Mouse (Mus musculus): ENCODE results near the gene Gm7271.

Gene Gm7271
- long read RNA-seq, experiment 1, result 0 reads
- long read RNA-seq, experiment 2, result 0 reads

GRCm38 (mm10) chr5:76483811-76484210 lies at the start of gene Gm7271:
Gene Gm7271 (plus strand): TSS chr5:76484040.
- intact Hi-C loops (cut with DNase I), result no loop called here

GRCm38 (mm10) chr5:76437100-76437499 lies 46.7 kb upstream of the Gm7271 start:
- intact Hi-C loops (cut with DNase I), result loop anchor here (1.0 kb wide), 1 partner anchor 9 kb away; no protein-coding TSS in a partner anchor

- intact Hi-C loops (cut with DNase I), result loop anchor here (1.0 kb wide), 1 partner anchor 9 kb away; no protein-coding TSS in a partner anchor
These were observed 46.1 kb upstream of the Gm7271 start for GRCm38 (mm10) chr5:76437696-76438095.

- intact Hi-C loops (cut with DNase I), result no loop called here
These were observed 42.4 kb upstream of the Gm7271 start for GRCm38 (mm10) chr5:76441431-76441830.

GRCm38 (mm10) chr5:76474931-76475330 lies 8.9 kb upstream of the Gm7271 start:
- intact Hi-C loops (cut with DNase I), result no loop called here

- intact Hi-C loops (cut with DNase I), result no loop called here
These were observed 7.0 kb upstream of the Gm7271 start for GRCm38 (mm10) chr5:76476873-76477272.

- intact Hi-C loops (cut with DNase I), result no loop called here
These were observed 6.1 kb upstream of the Gm7271 start for GRCm38 (mm10) chr5:76477764-76478163.

GRCm38 (mm10) chr5:76495126-76495525 lies 11.3 kb downstream of the Gm7271 start:
- intact Hi-C loops (cut with DNase I), result no loop called here

GRCm38 (mm10) chr5:76522446-76522845 lies 38.6 kb downstream of the Gm7271 start:
- intact Hi-C loops (cut with DNase I), result no loop called here

GRCm38 (mm10) chr5:76524623-76525022 lies 40.8 kb downstream of the Gm7271 start:
- intact Hi-C loops (cut with DNase I), result no loop called here

GRCm38 (mm10) chr5:76525066-76525465 lies 41.2 kb downstream of the Gm7271 start:
- intact Hi-C loops (cut with DNase I), result no loop called here

- intact Hi-C loops (cut with DNase I), result loop anchor here (2.0 kb wide), 1 partner anchor 15 kb away; no protein-coding TSS in a partner anchor
These were observed 42.0 kb downstream of the Gm7271 start for GRCm38 (mm10) chr5:76525829-76526228.

GRCm38 (mm10) chr5:76529040-76529703 lies 45.3 kb downstream of the Gm7271 start, which contains the start of gene Exoc1:
Gene Exoc1 (plus strand): TSS chr5:76529311.
- intact Hi-C loops (cut with DNase I), result no loop called here

- intact Hi-C loops (cut with DNase I), result no loop called here
These were observed 45.8 kb downstream of the Gm7271 start for GRCm38 (mm10) chr5:76529704-76530066.

GRCm38 (mm10) chr5:76533186-76533585 lies 49.3 kb downstream of the Gm7271 start:
- intact Hi-C loops (cut with DNase I), result no loop called here

- intact Hi-C loops (cut with DNase I), result no loop called here
These were observed 52.4 kb downstream of the Gm7271 start for GRCm38 (mm10) chr5:76536231-76536630.

GRCm38 (mm10) chr5:76537578-76537977 lies 53.7 kb downstream of the Gm7271 start:
- intact Hi-C loops (cut with DNase I), result no loop called here

- intact Hi-C loops (cut with DNase I), result loop anchor here (2.0 kb wide), 1 partner anchor 13 kb away; no protein-coding TSS in a partner anchor
These were observed 56.3 kb downstream of the Gm7271 start for GRCm38 (mm10) chr5:76540181-76540580.

- intact Hi-C loops (cut with DNase I), result loop anchor here (2.0 kb wide), 1 partner anchor 14 kb away; no protein-coding TSS in a partner anchor
These were observed 57.0 kb downstream of the Gm7271 start for GRCm38 (mm10) chr5:76540842-76541241.

GRCm38 (mm10) chr5:76543200-76543599 lies 59.4 kb downstream of the Gm7271 start:
- intact Hi-C loops (cut with DNase I), result no loop called here

- intact Hi-C loops (cut with DNase I), result no loop called here
These were observed 66.6 kb downstream of the Gm7271 start for GRCm38 (mm10) chr5:76550426-76550825.

GRCm38 (mm10) chr5:76565321-76565720 lies 81.5 kb downstream of the Gm7271 start:
- intact Hi-C loops (cut with DNase I), result no loop called here

Measured in adrenal gland (tissue).